Mouse (Mus musculus): Measurements from ENCODE around the gene Spag6. TPM values are rescaled to one million over a fixed set of nuclear protein-coding genes. Genes with fewer than 3 reads are reported as not detected.
A peak's percentile ranks its signal among the peaks of the same experiment; 100 is the strongest.

Spag6 gene
- total and polyA plus RNA-seq, 2 experiments from 2014 or later: 0.10 TPM; not detected in 1

DNA sequence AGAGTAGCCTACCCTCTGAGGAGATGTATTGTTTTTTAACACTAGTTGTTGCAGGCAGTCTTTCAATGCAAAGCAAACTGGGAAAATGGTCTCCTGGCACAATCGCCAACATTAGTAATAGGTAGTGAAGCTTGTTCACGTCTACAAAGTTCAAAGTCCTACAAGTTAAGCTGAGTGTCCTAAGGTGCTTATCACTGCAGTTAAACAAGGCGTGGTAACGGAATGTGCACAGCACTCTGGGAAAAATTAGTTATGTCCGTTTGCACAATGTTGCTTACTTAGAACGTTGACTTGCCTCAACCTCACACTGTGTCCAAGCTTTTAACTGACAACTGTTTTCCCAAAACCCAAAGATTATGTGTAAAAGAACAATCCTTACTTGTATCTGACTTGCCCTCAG, 80.5 kb downstream of the Spag6 start:
- TF ChIP-seq CTCF (IDR thresholded peaks at IDR 0.05; ENCODE audit: low read depth): no peak
- whole genome bisulfite sequencing: 75% methylated on average over 6 of the region's 6 CpGs
- no peak overlapping the region for H3K9ac ChIP-seq (replicated peaks; ENCODE audit: low read depth, low read length)
- ATAC-seq (ENCODE audit: insufficient read depth, low read depth) (no peak), DNase-seq (ENCODE audit: low spot score) (no peak)
- H3K9me3 ChIP-seq (replicated peaks; ENCODE audit: control insufficient read depth, low read length): no peaks in the 10 kb centered on the region
- H3K27ac ChIP-seq (ENCODE audit: low read depth): no peak overlapping the region
- H3K36me3 ChIP-seq (replicated peaks; ENCODE audit: control insufficient read depth, insufficient read depth, low read length): no peaks in the 10 kb centered on the region
- H3K4me3 ChIP-seq (ENCODE audit: low read depth, low read length): no peak overlapping the region
- H3K4me1 ChIP-seq (ENCODE audit: control insufficient read depth, insufficient read depth): peaks cover 15% of the 10 kb centered on the region; the same call in 1 of the 2 replicates
- no peak overlapping the region for H3K4me2 ChIP-seq (ENCODE audit: low read depth, low read length)
- H3K27me3 ChIP-seq (ENCODE audit: control insufficient read depth, insufficient read depth, low read length): no peaks in the 10 kb centered on the region

DNA sequence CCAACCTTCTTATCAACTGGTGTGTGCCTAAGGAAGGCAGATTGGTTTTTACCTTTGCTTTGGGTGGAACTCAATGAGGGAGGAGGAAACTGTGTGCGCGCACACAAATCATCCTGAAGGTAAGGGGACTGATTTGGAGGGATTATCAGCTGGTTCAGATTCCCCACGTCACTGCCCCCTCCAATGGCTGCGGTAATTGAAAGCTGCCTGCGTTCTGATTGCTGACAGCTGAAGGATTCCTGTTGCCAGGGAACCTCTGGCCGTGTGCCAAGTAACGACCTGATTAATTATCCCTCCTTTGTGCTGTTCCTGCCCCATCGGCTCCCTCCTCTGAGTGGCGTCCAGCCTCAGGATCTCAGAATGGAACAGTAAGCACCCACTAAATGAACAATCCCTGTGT, 84.4 kb downstream of the Spag6 start:
- TF ChIP-seq EP300 (IDR thresholded peaks at IDR 0.05; ENCODE audit: low read depth) (no peak), CTCF (IDR thresholded peaks at IDR 0.05; ENCODE audit: low read depth) (no peak)
- peak overlapping the region; percentile 36 for H3K4me2 ChIP-seq (ENCODE audit: low read depth, low read length)

GRCm38 (mm10) chr2:18779830-18780229, 86.0 kb downstream of the Spag6 start:
- TF ChIP-seq CTCF (IDR thresholded peaks at IDR 0.05; ENCODE audit: low read depth) (no peak), EP300 (IDR thresholded peaks at IDR 0.05; ENCODE audit: low read depth) (no peak)
- H3K27ac ChIP-seq (ENCODE audit: low read depth): no peak overlapping the region
- no peaks in the 10 kb centered on the region for H3K27me3 ChIP-seq (ENCODE audit: control insufficient read depth, insufficient read depth, low read length)
- DNase-seq (ENCODE audit: low spot score) (no peak), ATAC-seq (ENCODE audit: insufficient read depth, low read depth) (no peak)
- H3K4me2 ChIP-seq (ENCODE audit: low read depth, low read length): no peak overlapping the region
- no peaks in the 10 kb centered on the region for H3K36me3 ChIP-seq (replicated peaks; ENCODE audit: control insufficient read depth, insufficient read depth, low read length)
- no peak overlapping the region for H3K9ac ChIP-seq (replicated peaks; ENCODE audit: low read depth, low read length)
- 90% methylated on average over 3 of the region's 3 CpGs for WGBS
- H3K4me1 ChIP-seq (ENCODE audit: control insufficient read depth, insufficient read depth): peaks cover 15% of the 10 kb centered on the region; the same call in 1 of the 2 replicates
- H3K9me3 ChIP-seq (replicated peaks; ENCODE audit: control insufficient read depth, low read length): no peaks in the 10 kb centered on the region
- H3K4me3 ChIP-seq (ENCODE audit: low read depth, low read length): no peak overlapping the region

More for the DNA sequence above, 84.4 kb downstream of the Spag6 start:
- Histone ChIP-seq H3K36me3 (replicated peaks; ENCODE audit: control insufficient read depth, insufficient read depth, low read length) (no peaks in the 10 kb centered on the region), H3K27ac (ENCODE audit: low read depth) (no peak overlapping the region), H3K9ac (replicated peaks; ENCODE audit: low read depth, low read length) (no peak overlapping the region), H3K9me3 (replicated peaks; ENCODE audit: control insufficient read depth, low read length) (no peaks in the 10 kb centered on the region), H3K4me1 (ENCODE audit: control insufficient read depth, insufficient read depth) (peaks cover 15% of the 10 kb centered on the region; the same call in 1 of the 2 replicates), H3K27me3 (ENCODE audit: control insufficient read depth, insufficient read depth, low read length) (no peaks in the 10 kb centered on the region), H3K4me3 (ENCODE audit: low read depth, low read length) (no peak overlapping the region)
- DNase-seq (ENCODE audit: low spot score) (peak; percentile 41), ATAC-seq (ENCODE audit: insufficient read depth, low read depth) (peak; percentile 53; the same call in 1 of the 2 replicates)
- 4% methylated on average over 9 of the region's 9 CpGs for WGBS

DNA sequence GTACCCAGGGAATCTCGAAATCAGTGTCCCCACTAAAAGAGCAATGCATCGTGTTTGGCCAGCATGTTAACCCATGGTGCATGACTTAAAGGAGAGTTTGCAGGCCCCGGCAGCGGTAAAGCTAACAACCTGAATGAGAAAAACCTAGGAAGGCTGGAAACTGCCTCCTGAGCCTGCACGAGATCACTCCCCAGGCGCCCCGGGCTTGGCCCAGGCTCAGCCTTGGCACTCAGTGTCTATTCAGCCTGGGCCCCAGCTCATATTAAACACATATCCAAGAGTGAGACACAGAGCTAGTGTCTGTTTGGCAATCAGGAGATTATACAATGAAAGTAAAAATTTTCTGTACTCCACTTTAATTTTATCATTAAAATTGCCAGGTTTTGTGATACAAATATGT, 87.5 kb downstream of the Spag6 start:
- no peak overlapping the region for H3K9ac ChIP-seq (replicated peaks; ENCODE audit: low read depth, low read length)
- WGBS: 81% methylated on average over 7 of the region's 7 CpGs
- no peak overlapping the region for H3K4me3 ChIP-seq (ENCODE audit: low read depth, low read length)
- peaks cover 15% of the 10 kb centered on the region; the same call in 1 of the 2 replicates for H3K4me1 ChIP-seq (ENCODE audit: control insufficient read depth, insufficient read depth)
- no peak for ATAC-seq (ENCODE audit: insufficient read depth, low read depth)
- no peak overlapping the region for H3K4me2 ChIP-seq (ENCODE audit: low read depth, low read length)
- no peaks in the 10 kb centered on the region for H3K27me3 ChIP-seq (ENCODE audit: control insufficient read depth, insufficient read depth, low read length)
- TF ChIP-seq CTCF (IDR thresholded peaks at IDR 0.05; ENCODE audit: low read depth) (no peak), EP300 (IDR thresholded peaks at IDR 0.05; ENCODE audit: low read depth) (no peak)
- H3K9me3 ChIP-seq (replicated peaks; ENCODE audit: control insufficient read depth, low read length): no peaks in the 10 kb centered on the region
- no peak overlapping the region for H3K27ac ChIP-seq (ENCODE audit: low read depth)
- DNase-seq (ENCODE audit: low spot score): no peak
- H3K36me3 ChIP-seq (replicated peaks; ENCODE audit: control insufficient read depth, insufficient read depth, low read length): no peaks in the 10 kb centered on the region

DNA sequence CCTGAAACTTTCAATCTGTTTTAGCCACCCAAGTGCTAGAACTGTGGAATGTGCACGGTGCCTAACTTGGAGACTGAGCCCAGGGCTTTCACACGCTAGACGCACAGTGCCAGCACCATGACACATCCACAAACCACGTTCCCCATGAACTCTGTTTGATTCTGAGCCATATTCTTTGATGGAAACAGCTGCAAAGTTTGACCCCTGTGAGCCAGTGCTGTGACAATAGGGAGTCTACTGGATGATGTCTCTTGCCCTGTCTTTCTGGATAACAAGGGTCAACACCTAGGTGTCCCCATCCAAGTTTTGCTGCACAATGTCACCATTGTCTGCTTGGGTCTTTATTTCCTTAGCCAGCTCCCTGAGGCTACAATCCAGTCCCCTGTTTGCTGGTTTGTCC, 100.4 kb downstream of the Spag6 start:
- TF ChIP-seq EP300 (IDR thresholded peaks at IDR 0.05; ENCODE audit: low read depth) (no peak), CTCF (IDR thresholded peaks at IDR 0.05; ENCODE audit: low read depth) (no peak)
- DNase-seq (ENCODE audit: low spot score): no peak
- H3K27me3 ChIP-seq (ENCODE audit: control insufficient read depth, insufficient read depth, low read length): peaks cover 20% of the 10 kb centered on the region
- no peaks in the 10 kb centered on the region for H3K36me3 ChIP-seq (replicated peaks; ENCODE audit: control insufficient read depth, insufficient read depth, low read length)
- H3K9ac ChIP-seq (replicated peaks; ENCODE audit: low read depth, low read length): no peak overlapping the region
- H3K27ac ChIP-seq (ENCODE audit: low read depth): no peak overlapping the region
- WGBS: 72% methylated on average over 4 of the region's 4 CpGs
- no peak for ATAC-seq (ENCODE audit: insufficient read depth, low read depth)
- no peak overlapping the region for H3K4me2 ChIP-seq (ENCODE audit: low read depth, low read length)
- H3K4me1 ChIP-seq (ENCODE audit: control insufficient read depth, insufficient read depth): no peaks in the 10 kb centered on the region
- no peak overlapping the region for H3K4me3 ChIP-seq (ENCODE audit: low read depth, low read length)
- no peaks in the 10 kb centered on the region for H3K9me3 ChIP-seq (replicated peaks; ENCODE audit: control insufficient read depth, low read length)

DNA sequence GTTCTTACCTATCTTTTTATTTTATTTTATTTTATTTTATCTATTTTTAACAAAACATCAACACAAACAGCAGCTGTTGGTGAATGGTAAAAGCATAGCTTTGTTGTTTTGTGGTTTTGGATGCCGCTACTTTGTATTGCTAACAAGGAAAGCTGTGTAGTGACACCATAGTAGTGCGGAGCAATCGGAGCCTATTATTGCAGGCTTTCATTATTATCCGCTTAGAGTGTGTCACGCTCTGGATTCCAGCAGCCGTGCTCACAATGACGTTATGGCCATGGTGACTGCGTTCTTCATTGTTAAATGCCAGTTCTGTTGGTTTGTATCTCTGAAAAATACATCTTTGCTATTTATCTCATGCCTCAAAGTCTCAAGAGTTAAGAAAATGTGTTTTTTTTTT, 103.9 kb downstream of the Spag6 start:
- Histone ChIP-seq H3K4me2 (ENCODE audit: low read depth, low read length) (no peak overlapping the region), H3K27me3 (ENCODE audit: control insufficient read depth, insufficient read depth, low read length) (peaks cover 51% of the 10 kb centered on the region), H3K4me3 (ENCODE audit: low read depth, low read length) (no peak overlapping the region), H3K9ac (replicated peaks; ENCODE audit: low read depth, low read length) (no peak overlapping the region), H3K36me3 (replicated peaks; ENCODE audit: control insufficient read depth, insufficient read depth, low read length) (no peaks in the 10 kb centered on the region), H3K9me3 (replicated peaks; ENCODE audit: control insufficient read depth, low read length) (no peaks in the 10 kb centered on the region), H3K27ac (ENCODE audit: low read depth) (no peak overlapping the region), H3K4me1 (ENCODE audit: control insufficient read depth, insufficient read depth) (peaks cover 8% of the 10 kb centered on the region; the same call in 1 of the 2 replicates)
- no peak for TF ChIP-seq EP300 (IDR thresholded peaks at IDR 0.05; ENCODE audit: low read depth)
- no peak for TF ChIP-seq CTCF (IDR thresholded peaks at IDR 0.05; ENCODE audit: low read depth)
- 86% methylated on average over 8 of the region's 8 CpGs for WGBS
- ATAC-seq (ENCODE audit: insufficient read depth, low read depth) (no peak), DNase-seq (ENCODE audit: low spot score) (no peak)
